Mouse (Mus musculus): ENCODE data around the gene Iqca. TPM values are rescaled to one million over a fixed set of nuclear protein-coding genes. Genes with fewer than 3 reads are reported as not detected.

Iqca gene
- polyA plus RNA-seq, 1 experiment from 2014 or later, result 0.67 TPM

Other genes starting within 250 kb of the Iqca start
- gene Gbx2, start 222.2 kb downstream of the Iqca start, polyA plus RNA-seq (2015; fragmentation: Nextera tagmentation; extraction: Ambion mirVana), result 4.1 and 8.1 TPM in 2 replicates
- 0.14 and 0.33 TPM in 2 replicates for gene Asb18, start 138.7 kb downstream of the Iqca start, polyA plus RNA-seq (2015; fragmentation: Nextera tagmentation; extraction: Ambion mirVana)
- 20.3 and 26.1 TPM in 2 replicates for gene Ackr3, start 50.6 kb upstream of the Iqca start, polyA plus RNA-seq (2015; fragmentation: Nextera tagmentation; extraction: Ambion mirVana)

Data from forebrain, embryonic 16.5 days (tissue).